Mouse (Mus musculus) kidney, adult 2 months (tissue): ENCODE results near the gene Wdr63.

Experiments used
- CTCF ChIP-seq: fragments of 200-500 bp; conservative IDR thresholded peaks from 2 replicates; pipeline ENCODE4 v1.5.1; 2011; ENCODE audit warnings: low read depth, mild to moderate bottlenecking, control low read depth, low read length, moderate library complexity, mixed read lengths; ENCODE audit not compliant: insufficient read depth, insufficient read length
- POLR2A ChIP-seq: fragments of 200-500 bp; IDR thresholded peaks from one replicate; pipeline ENCODE4 v1.6.1; 2011; ENCODE audit warnings: low read depth, low read length, control low read depth

- TF ChIP-seq CTCF (no peak), POLR2A (no peak)
Observed at GRCm38 (mm10) chr3:146051277-146052007, 56.5 kb downstream of the Wdr63 start.
